Mouse (Mus musculus) NIH3T3 (cell line): ENCODE data around the gene Vmn1r55.
"Not testable (repeated sequence)": the region's sequence is repeated elsewhere in the genome, so short reads cannot be mapped to it uniquely, and the experiment has no call there.

ENCODE experiments used
- DNase-seq: peaks from one replicate; pipeline ENCODE4 v3.0.0-alpha.2; 2012; ENCODE audit warnings: low read depth

Vmn1r55 gene

GRCm38 (mm10) chr7:5149570-5149969 is at the start of gene Vmn1r55:
TSS of gene Vmn1r55 (minus strand) at chr7:5149670.
- DNase-seq = not testable (repeated sequence)

GRCm38 (mm10) chr7:5196647-5197046 is 47.2 kb upstream of the Vmn1r55 start, which contains the start of gene Vmn1r56:
TSS of gene Vmn1r56 (minus strand) at chr7:5196747.
- DNase-seq = not testable (repeated sequence)

DNA sequence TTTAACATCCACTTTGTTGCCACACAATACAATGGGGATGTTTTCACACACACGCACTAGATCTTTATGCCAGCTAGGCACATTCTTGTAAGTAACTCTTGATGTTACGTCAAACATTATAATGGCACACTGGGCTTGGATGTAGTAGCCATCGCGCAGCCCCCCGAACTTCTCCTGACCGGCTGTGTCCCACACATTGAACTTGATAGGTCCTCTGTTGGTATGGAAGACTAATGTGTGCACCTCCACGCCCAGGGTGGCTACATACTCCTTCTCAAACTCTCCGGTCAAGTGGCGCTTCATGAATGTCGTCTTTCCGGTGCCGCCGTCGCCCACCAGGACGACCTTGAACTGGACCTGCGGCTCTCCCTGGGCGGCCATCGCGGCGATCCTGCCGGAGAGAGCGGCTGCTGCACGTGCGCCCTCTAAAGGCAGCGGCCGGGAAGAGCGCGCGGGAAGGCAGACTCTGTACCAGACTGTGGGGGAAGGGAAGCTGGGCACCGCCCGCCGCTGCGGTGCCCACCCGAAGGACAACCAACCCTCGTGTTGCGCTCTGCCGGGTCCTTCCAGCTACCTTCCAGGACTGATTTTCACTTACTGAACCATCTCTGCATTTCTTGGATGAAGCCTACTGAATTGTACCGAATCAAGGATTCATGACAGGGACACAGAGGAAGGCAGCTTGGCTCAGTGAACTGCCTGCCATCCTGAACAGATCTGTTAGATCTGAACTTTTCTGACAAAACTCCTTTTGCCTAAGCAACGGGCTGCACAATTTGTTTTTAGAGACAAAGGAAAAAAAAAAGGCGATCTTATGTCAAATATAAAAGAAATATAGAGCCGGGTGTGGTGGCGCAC is 23.7 kb downstream of the Vmn1r55 start, which contains the start of gene Rasl2-9:
Gene Rasl2-9 (minus strand): TSS at position 402 of the 858 bp plus-strand sequence.
- no peak for DNase-seq

- DNase-seq = no peak
These were observed 24.4 kb downstream of the Vmn1r55 start for GRCm38 (mm10) chr7:5125078-5125477.

- DNase-seq = no peak
These were observed 32.6 kb downstream of the Vmn1r55 start, which contains the start of gene Rfpl4 for GRCm38 (mm10) chr7:5116850-5117249. TSS of gene Rfpl4 (minus strand) at chr7:5116950.

- DNase-seq = peak; percentile 69
These were observed 36.8 kb downstream of the Vmn1r55 start for GRCm38 (mm10) chr7:5112701-5113100.

- no peak for DNase-seq
These were observed 40.2 kb downstream of the Vmn1r55 start for GRCm38 (mm10) chr7:5109301-5109700.

- DNase-seq = no peak
These were observed 41.2 kb downstream of the Vmn1r55 start for GRCm38 (mm10) chr7:5108272-5108671.

GRCm38 (mm10) chr7:5102564-5102963 is 46.9 kb downstream of the Vmn1r55 start:
- no peak for DNase-seq

DNA sequence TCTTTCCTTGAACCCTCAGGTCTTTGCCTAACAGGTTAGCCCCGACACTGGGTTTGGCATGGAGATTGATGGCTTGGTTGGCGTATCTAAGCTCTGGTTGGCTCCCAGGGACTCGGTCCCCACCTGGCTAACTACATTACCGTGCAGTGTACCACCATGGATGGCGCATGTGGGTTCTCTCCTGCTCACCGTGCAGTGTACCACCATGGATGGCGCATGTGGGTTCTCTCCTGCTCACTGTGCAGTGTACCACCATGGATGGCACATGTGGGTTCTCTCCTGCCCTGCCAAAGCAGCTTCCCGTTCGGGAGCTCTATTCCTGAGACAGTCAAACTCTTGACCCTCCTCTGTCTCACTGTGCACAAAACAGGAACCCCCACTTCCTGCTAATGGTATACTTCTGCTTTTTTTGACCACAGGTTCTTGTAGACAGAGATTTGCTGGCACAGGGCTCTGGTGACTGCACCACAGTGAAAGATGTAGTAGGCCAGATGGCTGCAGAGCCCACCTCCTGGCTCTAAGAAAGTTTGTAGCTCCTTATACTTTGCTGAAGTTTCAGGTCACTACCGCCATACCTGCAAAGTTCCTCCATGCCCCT is 48.3 kb downstream of the Vmn1r55 start:
- no peak for DNase-seq

GRCm38 (mm10) chr7:5099796-5100195 is 49.7 kb downstream of the Vmn1r55 start:
- peak; percentile 19 for DNase-seq

DNA sequence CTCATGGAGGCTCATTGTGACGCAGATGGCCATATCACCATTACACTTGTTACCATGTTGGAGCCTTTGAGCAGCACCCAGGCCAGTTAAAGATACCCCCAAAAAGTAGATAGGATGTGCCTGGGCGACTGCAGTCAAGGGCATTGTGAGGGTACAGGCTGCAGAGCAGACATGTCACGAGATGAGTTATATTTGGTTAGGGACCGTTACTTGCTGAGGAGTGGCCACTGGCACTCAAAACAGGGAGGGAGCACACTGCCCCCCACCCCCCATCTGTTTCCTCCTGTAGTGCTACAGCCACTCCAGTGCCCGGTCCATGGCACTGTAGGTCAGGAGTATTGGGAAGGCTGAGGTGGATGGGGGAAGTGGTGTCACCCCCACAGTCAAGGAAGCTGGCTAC is 50.7 kb downstream of the Vmn1r55 start:
- DNase-seq = no peak

DNA sequence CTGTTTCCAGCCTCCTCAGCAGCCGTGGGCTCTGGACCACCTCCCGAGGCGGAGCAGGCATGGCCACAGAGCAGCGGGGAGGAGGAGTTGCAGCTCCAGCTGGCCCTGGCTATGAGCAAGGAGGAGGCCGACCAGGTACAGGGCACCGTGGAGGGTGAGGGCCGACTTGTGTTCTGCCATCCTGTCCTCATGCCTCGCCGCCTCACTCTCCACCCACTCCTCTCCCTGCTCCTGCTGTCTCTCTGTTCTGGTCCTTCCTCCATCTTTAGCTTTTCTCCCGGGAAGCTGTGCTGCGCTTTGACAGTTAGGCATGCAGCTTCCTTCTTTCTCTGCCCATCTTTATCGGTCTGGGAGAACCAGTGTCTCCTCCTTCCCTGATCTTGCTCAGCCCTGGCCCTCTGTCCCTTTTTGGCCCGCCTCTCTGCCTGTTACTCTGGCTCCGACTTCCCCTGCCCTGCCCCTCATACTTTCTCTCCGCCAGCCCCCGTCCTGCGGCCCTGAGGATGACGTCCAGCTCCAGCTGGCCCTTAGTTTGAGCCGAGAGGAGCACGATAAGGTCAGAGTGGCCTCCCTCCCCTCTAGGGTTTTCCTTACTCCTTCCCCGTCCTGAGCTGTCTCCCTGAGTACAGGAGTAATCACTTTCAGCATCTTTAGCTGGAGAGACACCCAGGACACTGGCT is 56.5 kb downstream of the Vmn1r55 start:
- no peak for DNase-seq

- no peak for DNase-seq
These were observed 57.1 kb downstream of the Vmn1r55 start for GRCm38 (mm10) chr7:5092381-5092780.

- no peak for DNase-seq
These were observed 58.3 kb downstream of the Vmn1r55 start for GRCm38 (mm10) chr7:5091008-5091728.

- no peak for DNase-seq
These were observed 59.6 kb downstream of the Vmn1r55 start for GRCm38 (mm10) chr7:5089853-5090252.

- no peak for DNase-seq
These were observed 61.6 kb downstream of the Vmn1r55 start for GRCm38 (mm10) chr7:5087886-5088285.

- DNase-seq = no peak
These were observed 62.5 kb downstream of the Vmn1r55 start for GRCm38 (mm10) chr7:5086921-5087440.

GRCm38 (mm10) chr7:5085512-5085911 is 64.0 kb downstream of the Vmn1r55 start:
- no peak for DNase-seq

GRCm38 (mm10) chr7:5083325-5084105 is 66.0 kb downstream of the Vmn1r55 start:
- no peak for DNase-seq

- DNase-seq = no peak
These were observed 67.5 kb downstream of the Vmn1r55 start for GRCm38 (mm10) chr7:5081939-5082338.
